Mouse (Mus musculus): ENCODE results near the gene Tmem45a2.
"Not testable (repeated sequence)": the region's sequence is repeated elsewhere in the genome, so short reads cannot be mapped to it uniquely, and the experiment has no call there.

The Tmem45a2 gene

GRCm38 (mm10) chr16:57071132-57071639 is at the start of gene Tmem45a2:
Tmem45a2 (minus strand) TSS chr16:57071372.
- no peak for DNase-seq (ENCODE audit: low read depth, low spot score)

GRCm38 (mm10) chr16:57117562-57117961 is 46.4 kb upstream of the Tmem45a2 start:
- DNase-seq (ENCODE audit: low read depth, low spot score): no peak

GRCm38 (mm10) chr16:57116066-57116465 is 44.9 kb upstream of the Tmem45a2 start:
- no peak for DNase-seq (ENCODE audit: low read depth, low spot score)

- no peak for DNase-seq (ENCODE audit: low read depth, low spot score)
Observed at GRCm38 (mm10) chr16:57106185-57106960, 35.2 kb upstream of the Tmem45a2 start.

- DNase-seq (ENCODE audit: low read depth, low spot score): no peak
Observed at GRCm38 (mm10) chr16:57101174-57101573, 30.0 kb upstream of the Tmem45a2 start.

GRCm38 (mm10) chr16:57099572-57100237 is 28.5 kb upstream of the Tmem45a2 start:
- DNase-seq (ENCODE audit: low read depth, low spot score): no peak

- no peak for DNase-seq (ENCODE audit: low read depth, low spot score)
Observed at GRCm38 (mm10) chr16:57098468-57099144, 27.4 kb upstream of the Tmem45a2 start.

GRCm38 (mm10) chr16:57092911-57093605 is 21.9 kb upstream of the Tmem45a2 start:
- DNase-seq (ENCODE audit: low read depth, low spot score): no peak

- peak; percentile 34 for DNase-seq (ENCODE audit: low read depth, low spot score)
Observed at GRCm38 (mm10) chr16:57092460-57092859, 21.3 kb upstream of the Tmem45a2 start.

GRCm38 (mm10) chr16:57079577-57079976 is 8.4 kb upstream of the Tmem45a2 start:
- DNase-seq (ENCODE audit: low read depth, low spot score): no peak

GRCm38 (mm10) chr16:57075986-57076385 is 4.8 kb upstream of the Tmem45a2 start:
- no peak for DNase-seq (ENCODE audit: low read depth, low spot score)

- no peak for DNase-seq (ENCODE audit: low read depth, low spot score)
Observed at GRCm38 (mm10) chr16:57062045-57062444, 9.1 kb downstream of the Tmem45a2 start.

- DNase-seq (ENCODE audit: low read depth, low spot score): no peak
Observed at GRCm38 (mm10) chr16:57056995-57057394, 14.2 kb downstream of the Tmem45a2 start.

GRCm38 (mm10) chr16:57049974-57050373 is 21.2 kb downstream of the Tmem45a2 start:
- no peak for DNase-seq (ENCODE audit: low read depth, low spot score)

- DNase-seq (ENCODE audit: low read depth, low spot score): no peak
Observed at GRCm38 (mm10) chr16:57038600-57038999, 32.6 kb downstream of the Tmem45a2 start.

- no peak for DNase-seq (ENCODE audit: low read depth, low spot score)
Observed at GRCm38 (mm10) chr16:57030150-57030885, 40.9 kb downstream of the Tmem45a2 start.

GRCm38 (mm10) chr16:56998283-56998682 is 72.9 kb downstream of the Tmem45a2 start:
- DNase-seq (ENCODE audit: low read depth, low spot score): not testable (repeated sequence)
